ENCODE assay signal across 8 mouse cellular contexts in the genomic region with DNA sequence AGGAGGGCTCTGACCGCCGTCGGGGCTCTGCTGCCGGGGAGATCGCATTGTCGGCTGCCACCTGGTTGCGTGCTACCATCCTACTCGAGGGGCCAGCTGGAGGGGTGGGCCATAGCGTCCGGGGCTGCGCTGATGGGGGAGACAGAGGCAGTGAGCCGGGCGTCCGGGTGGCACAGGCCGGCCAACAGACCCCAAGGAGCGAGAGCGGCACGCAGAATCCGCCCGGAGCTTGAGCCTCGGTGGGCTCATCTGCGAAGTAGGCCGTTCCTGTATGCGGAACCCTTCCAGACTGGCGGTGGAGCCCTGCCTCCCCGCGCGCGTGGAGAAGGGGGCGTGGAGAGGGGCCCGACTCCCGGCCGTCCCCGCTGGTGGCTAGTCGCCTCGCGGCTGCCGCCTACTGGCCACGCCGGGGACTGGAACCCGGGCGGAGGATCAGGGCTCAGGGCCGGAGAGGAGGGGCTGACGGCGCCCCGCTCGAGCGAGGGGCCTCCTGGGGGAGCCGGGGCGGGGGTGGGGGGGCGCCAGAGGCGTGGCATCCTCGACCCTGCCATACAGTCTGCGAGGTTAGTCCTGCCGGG. TPM values are rescaled to one million over a fixed set of nuclear protein-coding genes. Genes with fewer than 3 reads are reported as not detected.
DNase-seq lines count a peak whose midpoint lies in the region; ATAC-seq and TF ChIP-seq lines count a peak whose summit lies in the region.

No protein-coding gene starts in this region.

- H3K4me1 ChIP-seq in embryonic facial prominence, embryonic 12.5 days, result peaks cover 30% of the 10 kb centered on the region
- H3K4me1 ChIP-seq in limb, embryonic 11.5 days (ENCODE audit: control insufficient read depth, insufficient read depth, low read length), result peaks cover 32% of the 10 kb centered on the region
- H3K4me1 ChIP-seq in midbrain, embryonic 13.5 days (replicated peaks), result peaks cover 29% of the 10 kb centered on the region
- peaks cover 24% of the 10 kb centered on the region for H3K4me1 ChIP-seq in small intestine, adult 2 months (ENCODE audit: control insufficient read depth, insufficient read depth, insufficient read length, low read length)

- H3K36me3 ChIP-seq in embryonic facial prominence, embryonic 12.5 days, result no peaks in the 10 kb centered on the region
- H3K36me3 ChIP-seq in limb, embryonic 11.5 days (ENCODE audit: control insufficient read depth, insufficient read depth, low read length), result no peaks in the 10 kb centered on the region
- H3K36me3 ChIP-seq in midbrain, embryonic 13.5 days, result no peaks in the 10 kb centered on the region
- peaks cover 6% of the 10 kb centered on the region for H3K36me3 ChIP-seq in small intestine, adult 2 months (ENCODE audit: control insufficient read depth, insufficient read depth, low read length)

- ATAC-seq in embryonic facial prominence, embryonic 12.5 days (ENCODE audit: insufficient number of reproducible peaks, insufficient read depth, low FRiP score, low TSS enrichment), result peak; percentile 86
- peak; percentile 80 for ATAC-seq in limb, embryonic 11.5 days (ENCODE audit: insufficient number of reproducible peaks, low FRiP score, low TSS enrichment, low read depth)
- peak; percentile 85 for ATAC-seq in midbrain, embryonic 13.5 days

- H3K9me3 ChIP-seq in embryonic facial prominence, embryonic 12.5 days, result no peaks in the 10 kb centered on the region
- no peaks in the 10 kb centered on the region for H3K9me3 ChIP-seq in limb, embryonic 11.5 days (ENCODE audit: control insufficient read depth, low read length)
- H3K9me3 ChIP-seq in midbrain, embryonic 13.5 days, result no peaks in the 10 kb centered on the region

- peak overlapping the region; percentile 79 for H3K9ac ChIP-seq in embryonic facial prominence, embryonic 12.5 days
- peak overlapping the region; percentile 78 for H3K9ac ChIP-seq in limb, embryonic 11.5 days (ENCODE audit: low read length)
- peak overlapping the region; percentile 71 for H3K9ac ChIP-seq in midbrain, embryonic 13.5 days (replicated peaks)

- H3K4me2 ChIP-seq in embryonic facial prominence, embryonic 12.5 days (replicated peaks), result peak overlapping the region; percentile 98
- H3K4me2 ChIP-seq in limb, embryonic 11.5 days (ENCODE audit: low read depth, severe bottlenecking), result peak overlapping the region; percentile 92
- H3K4me2 ChIP-seq in midbrain, embryonic 13.5 days (replicated peaks), result peak overlapping the region; percentile 98

- TF ChIP-seq CTCF in small intestine, adult 2 months (IDR thresholded peaks at IDR 0.05; ENCODE audit: extremely low read depth, insufficient read length, insufficient replicate concordance, low read depth, low read length), result peak; percentile 73

- DNase-seq in 3134 (ENCODE audit: extremely low read depth, insufficient read length, low spot score), result peak; percentile 94
- DNase-seq in adrenal gland, postnatal 36 days, result peak; percentile 94 to 96
- peak; percentile 93 to 94 for DNase-seq in heart, adult 18-20 months
- DNase-seq in kidney, adult 18-20 months, result peak; percentile 90
- peak; percentile 98 for DNase-seq in limb, embryonic 11.5 days (ENCODE audit: low spot score)

- under 1% methylated on average over 54 of the region's 55 CpGs for WGBS in embryonic facial prominence, embryonic 12.5 days
- under 1% methylated on average over 50 of the region's 55 CpGs for WGBS in limb, embryonic 11.5 days
- under 1% methylated on average over 52 of the region's 55 CpGs for WGBS in midbrain, embryonic 13.5 days
- under 1% methylated on average over 55 of the region's 55 CpGs for WGBS in small intestine, adult 2 months

- peak overlapping the region; percentile 52 for H3K4me3 ChIP-seq in embryonic facial prominence, embryonic 12.5 days
- H3K4me3 ChIP-seq in limb, embryonic 11.5 days (ENCODE audit: low read depth, low read length), result peak overlapping the region; percentile 66
- peak overlapping the region; percentile 56 for H3K4me3 ChIP-seq in midbrain, embryonic 13.5 days (replicated peaks)
- H3K4me3 ChIP-seq in small intestine, adult 2 months (ENCODE audit: low read depth, low read length), result peak overlapping the region; percentile 75

- peak overlapping the region; percentile 98 for H3K27ac ChIP-seq in embryonic facial prominence, embryonic 12.5 days
- H3K27ac ChIP-seq in limb, embryonic 11.5 days (replicated peaks; ENCODE audit: low read depth, low read length), result peak overlapping the region; percentile 82
- H3K27ac ChIP-seq in midbrain, embryonic 13.5 days, result peak overlapping the region; percentile 81
- H3K27ac ChIP-seq in small intestine, adult 2 months (ENCODE audit: insufficient read depth, low read depth, low read length), result peak overlapping the region; percentile 59

- no peak for TF ChIP-seq POLR2A in small intestine, adult 2 months (IDR thresholded peaks at IDR 0.05; ENCODE audit: low read depth, low read length)

- H3K27me3 ChIP-seq in embryonic facial prominence, embryonic 12.5 days, result no peaks in the 10 kb centered on the region
- no peaks in the 10 kb centered on the region for H3K27me3 ChIP-seq in limb, embryonic 11.5 days (ENCODE audit: control insufficient read depth, insufficient read depth, low read length)
- peaks cover 26% of the 10 kb centered on the region for H3K27me3 ChIP-seq in midbrain, embryonic 13.5 days
- H3K27me3 ChIP-seq in small intestine, adult 2 months (ENCODE audit: control insufficient read depth, insufficient read depth, low read length), result no peaks in the 10 kb centered on the region

RNA-seq across cellular contexts. Expression of gene Socs1, which starts 0.5 kb away (rescaled TPM):
- total RNA-seq in adrenal gland, postnatal 36 days (2021), result 1 to 10 TPM; 3.1 to 3.5 TPM
- 11.4 and 12.5 TPM in 2 replicates for polyA plus RNA-seq in embryonic facial prominence, embryonic 12.5 days (2016; fragmentation: Nextera tagmentation; extraction: Ambion mirVana)
- under 1 TPM; 0.35 to 0.75 TPM for total RNA-seq in heart, adult 18-20 months (2021)
- 5.2 and 5.5 TPM in 2 replicates for polyA plus RNA-seq in limb, embryonic 11.5 days (2014; fragmentation: Nextera tagmentation; extraction: Ambion mirVana)
- 1.3 and 2.3 TPM in 2 replicates for polyA plus RNA-seq in midbrain, embryonic 13.5 days (2015; fragmentation: Nextera tagmentation; extraction: Ambion mirVana)
- 11.3 and 33.6 TPM in 2 replicates for polyA plus RNA-seq in small intestine, adult 2 months (2012; rRNA removed)

RNA-seq across cellular contexts. Expression of gene Tnp2, which starts 3.6 kb away (rescaled TPM):
- not detected for total RNA-seq in adrenal gland, postnatal 36 days (2021)
- polyA plus RNA-seq in embryonic facial prominence, embryonic 12.5 days (2016; fragmentation: Nextera tagmentation; extraction: Ambion mirVana), result not detected in 2 replicates
- total RNA-seq in heart, adult 18-20 months (2021), result not detected
- not detected in 2 replicates for polyA plus RNA-seq in limb, embryonic 11.5 days (2014; fragmentation: Nextera tagmentation; extraction: Ambion mirVana)
- not detected in 2 replicates for polyA plus RNA-seq in midbrain, embryonic 13.5 days (2015; fragmentation: Nextera tagmentation; extraction: Ambion mirVana)
- not detected in 2 replicates for polyA plus RNA-seq in small intestine, adult 2 months (2012; rRNA removed)

RNA-seq across cellular contexts. Expression of gene Prm3, which starts 5.8 kb away (rescaled TPM):
- not detected for total RNA-seq in adrenal gland, postnatal 36 days (2021)
- polyA plus RNA-seq in embryonic facial prominence, embryonic 12.5 days (2016; fragmentation: Nextera tagmentation; extraction: Ambion mirVana), result not detected in 2 replicates
- not detected for total RNA-seq in heart, adult 18-20 months (2021)
- polyA plus RNA-seq in limb, embryonic 11.5 days (2014; fragmentation: Nextera tagmentation; extraction: Ambion mirVana), result not detected in 2 replicates
- not detected in 2 replicates for polyA plus RNA-seq in midbrain, embryonic 13.5 days (2015; fragmentation: Nextera tagmentation; extraction: Ambion mirVana)
- not detected in 2 replicates for polyA plus RNA-seq in small intestine, adult 2 months (2012; rRNA removed)

RNA-seq across cellular contexts. Expression of gene Prm2, which starts 11.1 kb away (rescaled TPM):
- not detected for total RNA-seq in adrenal gland, postnatal 36 days (2021)
- not detected in 2 replicates for polyA plus RNA-seq in embryonic facial prominence, embryonic 12.5 days (2016; fragmentation: Nextera tagmentation; extraction: Ambion mirVana)
- total RNA-seq in heart, adult 18-20 months (2021), result not detected
- not detected in 2 replicates for polyA plus RNA-seq in limb, embryonic 11.5 days (2014; fragmentation: Nextera tagmentation; extraction: Ambion mirVana)
- not detected in 2 replicates for polyA plus RNA-seq in midbrain, embryonic 13.5 days (2015; fragmentation: Nextera tagmentation; extraction: Ambion mirVana)
- polyA plus RNA-seq in small intestine, adult 2 months (2012; rRNA removed), result not detected in 2 replicates

RNA-seq across cellular contexts. Expression of gene Prm1, which starts 20.8 kb away (rescaled TPM):
- total RNA-seq in adrenal gland, postnatal 36 days (2021), result not detected
- polyA plus RNA-seq in embryonic facial prominence, embryonic 12.5 days (2016; fragmentation: Nextera tagmentation; extraction: Ambion mirVana), result not detected in 2 replicates
- total RNA-seq in heart, adult 18-20 months (2021), result not detected
- not detected in 2 replicates for polyA plus RNA-seq in limb, embryonic 11.5 days (2014; fragmentation: Nextera tagmentation; extraction: Ambion mirVana)
- not detected in 2 replicates for polyA plus RNA-seq in midbrain, embryonic 13.5 days (2015; fragmentation: Nextera tagmentation; extraction: Ambion mirVana)
- not detected in 2 replicates for polyA plus RNA-seq in small intestine, adult 2 months (2012; rRNA removed)

Comparison
In these comparisons a context has a peak if more than half of its experiments do, and no peak if none do; other contexts are left out.
1. Peak in every context shown above with its lines: DNase-seq, ATAC-seq, H3K4me3 ChIP-seq and H3K27ac ChIP-seq.